Mouse (Mus musculus): Measurements from ENCODE around the gene Gm45713. TPM values are rescaled to one million over a fixed set of nuclear protein-coding genes. Genes with fewer than 3 reads are reported as not detected.

Gm45713 gene
- polyA plus RNA-seq, 1 experiment from 2014 or later = 0.13 TPM

GRCm38 (mm10) chr7:45137171-45138006 lies 1.4 kb upstream of the Gm45713 start:
- Histone ChIP-seq H3K4me3 (no peak overlapping the region), H3K4me1 (peaks cover 6% of the 10 kb centered on the region; the same call in 1 of the 2 replicates), H3K4me2 (no peak overlapping the region), H3K36me3 (ENCODE audit: poor library complexity, severe bottlenecking) (peaks cover 10% of the 10 kb centered on the region; the same call in 1 of the 2 replicates), H3K27ac (no peak overlapping the region), H3K9ac (no peak overlapping the region), H3K27me3 (peaks cover 23% of the 10 kb centered on the region), H3K9me3 (replicated peaks) (no peaks in the 10 kb centered on the region)
- ATAC-seq = no peak
- WGBS = 82% methylated on average over 12 of the region's 12 CpGs

DNA sequence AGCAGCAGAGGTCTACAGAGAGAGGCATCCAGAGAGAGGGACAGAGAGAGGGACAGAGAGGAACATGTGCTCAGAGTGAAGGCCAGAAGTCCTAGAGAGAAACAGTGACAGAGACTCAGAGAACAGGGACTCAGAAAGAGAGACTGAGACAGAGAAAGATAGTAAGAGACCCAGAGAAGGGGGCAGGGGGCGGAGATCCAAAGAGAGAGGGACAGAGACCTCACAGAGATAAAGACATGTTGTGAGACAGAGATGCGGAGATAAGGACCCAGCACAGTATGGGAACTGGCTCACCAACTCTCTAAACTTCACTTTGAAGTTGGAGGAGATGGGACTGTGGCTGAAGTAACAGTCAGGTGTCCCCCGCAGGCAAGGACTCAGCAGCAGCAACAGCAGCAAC lies 661 bp downstream of the Gm45713 start:
- Histone ChIP-seq H3K9me3 (replicated peaks) (no peaks in the 10 kb centered on the region), H3K27me3 (peaks cover 23% of the 10 kb centered on the region), H3K9ac (peak overlapping the region; percentile 59; the same call in 1 of the 2 replicates), H3K36me3 (ENCODE audit: poor library complexity, severe bottlenecking) (no peaks in the 10 kb centered on the region), H3K4me2 (peak overlapping the region; percentile 67; the same call in 1 of the 2 replicates), H3K27ac (no peak overlapping the region), H3K4me1 (peaks cover 6% of the 10 kb centered on the region; the same call in 1 of the 2 replicates), H3K4me3 (no peak overlapping the region; the same call in 1 of the 2 replicates)
- ATAC-seq = 0 out of 2 replicates have a peak, but pooled peaks have one; percentile 6
- WGBS = 69% methylated on average over 3 of the region's 3 CpGs

GRCm38 (mm10) chr7:45134544-45135026 lies 1.4 kb downstream of the Gm45713 start:
- Histone ChIP-seq H3K27me3 (peaks cover 23% of the 10 kb centered on the region), H3K4me3 (no peak overlapping the region), H3K27ac (no peak overlapping the region), H3K9me3 (replicated peaks) (no peaks in the 10 kb centered on the region), H3K36me3 (ENCODE audit: poor library complexity, severe bottlenecking) (no peaks in the 10 kb centered on the region), H3K9ac (no peak overlapping the region), H3K4me1 (peaks cover 10% of the 10 kb centered on the region), H3K4me2 (no peak overlapping the region)
- WGBS = 10% methylated on average over 12 of the region's 12 CpGs
- ATAC-seq = no peak

GRCm38 (mm10) chr7:45133446-45134159 lies 2.4 kb downstream of the Gm45713 start:
- no peaks in the 10 kb centered on the region for H3K36me3 ChIP-seq (ENCODE audit: poor library complexity, severe bottlenecking)
- H3K4me2 ChIP-seq = no peak overlapping the region
- no peak for ATAC-seq
- peaks cover 14% of the 10 kb centered on the region for H3K4me1 ChIP-seq
- no peaks in the 10 kb centered on the region for H3K9me3 ChIP-seq (replicated peaks)
- no peak overlapping the region for H3K4me3 ChIP-seq
- H3K27ac ChIP-seq = no peak overlapping the region
- H3K9ac ChIP-seq = no peak overlapping the region
- peaks cover 23% of the 10 kb centered on the region for H3K27me3 ChIP-seq
- WGBS = 77% methylated on average over 8 of the region's 8 CpGs

- Histone ChIP-seq H3K9me3 (replicated peaks) (no peaks in the 10 kb centered on the region), H3K27ac (no peak overlapping the region), H3K4me1 (peaks cover 24% of the 10 kb centered on the region), H3K4me3 (no peak overlapping the region), H3K4me2 (no peak overlapping the region), H3K9ac (0 out of 2 replicates have a peak overlapping the region, but pooled peaks have one; percentile 8), H3K27me3 (peaks cover 18% of the 10 kb centered on the region), H3K36me3 (ENCODE audit: poor library complexity, severe bottlenecking) (peaks cover 6% of the 10 kb centered on the region)
- no peak for ATAC-seq
- WGBS = 82% methylated on average over 11 of the region's 11 CpGs
Observed at GRCm38 (mm10) chr7:45131850-45132249, 4.2 kb downstream of the Gm45713 start.

DNA sequence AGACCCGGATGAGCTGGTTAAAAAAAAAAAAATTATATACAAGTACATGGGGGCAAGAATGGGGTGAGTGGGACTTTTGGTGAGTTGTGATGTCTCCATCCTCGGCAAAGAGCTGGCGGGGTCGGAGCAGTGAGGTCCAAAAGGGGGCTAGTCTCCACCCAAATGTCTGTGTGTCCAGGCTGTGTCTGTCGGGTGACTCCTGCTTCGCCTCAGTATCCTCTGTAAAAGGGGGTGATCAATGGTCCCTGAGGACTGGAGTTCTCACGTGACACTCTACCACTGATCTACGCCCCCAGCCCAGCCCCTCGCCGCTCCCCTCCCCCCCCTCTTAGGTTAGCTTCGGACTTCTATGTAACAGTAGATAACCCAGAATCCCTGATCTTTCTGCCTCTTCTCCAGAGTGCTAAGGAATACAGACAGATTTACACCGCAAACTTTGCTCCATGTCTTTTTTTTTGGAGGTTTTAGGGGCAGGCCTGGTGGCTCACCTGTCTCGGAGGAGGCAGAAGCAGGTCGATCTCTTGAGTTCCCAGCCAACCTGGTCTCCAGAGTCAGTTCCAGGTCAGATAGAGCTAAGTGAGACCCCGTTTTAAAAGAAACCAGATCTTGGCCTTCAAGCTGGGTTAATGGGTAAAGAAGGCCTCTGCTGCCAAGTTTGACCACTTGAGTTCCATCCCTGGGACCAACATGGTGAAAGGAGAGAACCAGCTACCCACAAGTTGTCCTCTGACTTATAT lies 6.1 kb downstream of the Gm45713 start:
- H3K27me3 ChIP-seq = peaks cover 7% of the 10 kb centered on the region
- H3K4me2 ChIP-seq = peak overlapping the region; percentile 64
- peak overlapping the region; percentile 82 for H3K4me3 ChIP-seq
- no peak for ATAC-seq
- H3K9me3 ChIP-seq (replicated peaks) = no peaks in the 10 kb centered on the region
- peaks cover 25% of the 10 kb centered on the region for H3K36me3 ChIP-seq (ENCODE audit: poor library complexity, severe bottlenecking)
- H3K27ac ChIP-seq = peak overlapping the region; percentile 93
- H3K4me1 ChIP-seq = peaks cover 33% of the 10 kb centered on the region
- H3K9ac ChIP-seq = peak overlapping the region; percentile 77
- 64% methylated on average over 15 of the region's 15 CpGs for WGBS

DNA sequence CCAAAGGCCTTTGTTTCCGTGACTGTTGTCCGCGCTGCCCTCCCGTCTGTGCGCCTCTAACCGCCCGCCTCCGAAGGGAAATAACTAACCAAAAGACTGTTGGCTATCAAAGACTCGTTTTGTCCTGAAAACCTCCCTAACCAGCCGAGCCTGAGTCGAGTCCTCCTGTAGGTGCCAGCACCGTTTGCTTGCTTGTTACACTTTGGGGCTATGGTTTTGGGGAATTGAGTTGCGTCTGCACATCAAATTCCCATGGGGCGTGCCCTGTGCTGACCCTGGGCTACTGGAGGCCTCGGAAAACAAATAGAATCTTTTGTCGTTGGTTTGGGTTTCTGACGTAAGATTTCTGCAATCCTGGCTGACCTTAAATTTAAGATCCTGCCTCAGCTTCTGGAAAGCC lies 6.7 kb downstream of the Gm45713 start:
- Histone ChIP-seq H3K9me3 (replicated peaks) (no peaks in the 10 kb centered on the region), H3K27ac (peak overlapping the region; percentile 93), H3K4me2 (peak overlapping the region; percentile 64), H3K4me1 (peaks cover 37% of the 10 kb centered on the region), H3K27me3 (peaks cover under 1% of the 10 kb centered on the region; the same call in 1 of the 2 replicates), H3K4me3 (peak overlapping the region; percentile 82), H3K9ac (peak overlapping the region; percentile 77), H3K36me3 (ENCODE audit: poor library complexity, severe bottlenecking) (peaks cover 26% of the 10 kb centered on the region)
- no peak for ATAC-seq
- WGBS = 1% methylated on average over 17 of the region's 17 CpGs

DNA sequence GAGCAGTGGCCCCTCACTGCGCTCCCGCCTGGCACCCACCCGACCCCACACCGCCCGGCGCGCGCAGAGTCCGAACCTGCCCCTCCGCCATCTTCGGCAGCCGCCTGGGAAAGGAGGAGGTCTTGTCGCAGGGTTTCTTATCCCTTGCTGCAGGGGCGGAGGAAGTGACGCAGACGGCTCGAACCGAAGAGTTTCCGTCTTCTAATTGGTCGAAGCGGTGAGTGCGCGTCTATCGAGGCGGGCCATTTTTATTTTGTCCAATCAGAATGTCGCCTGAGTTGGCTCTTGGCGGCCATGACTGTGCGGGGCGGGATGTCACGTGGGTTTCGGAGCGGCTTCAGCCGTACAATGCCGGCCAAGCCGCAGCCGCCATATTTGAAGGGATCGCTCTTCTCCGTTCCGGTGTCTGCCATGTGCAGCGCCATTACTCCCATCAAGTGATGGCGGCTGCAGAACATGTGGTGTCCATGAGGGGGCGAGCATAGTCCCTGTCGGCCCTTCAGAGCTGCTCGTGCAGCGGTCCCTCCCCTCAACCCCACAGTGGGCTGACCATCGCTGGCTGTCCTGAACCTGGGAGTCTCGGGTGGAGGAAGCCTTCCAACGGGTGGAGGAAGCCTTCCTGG lies 7.3 kb downstream of the Gm45713 start, which contains the start of gene Rpl13a:
Gene Rpl13a, minus strand, starts transcription at position 138 of the 623 bp plus-strand sequence.
- peak within 1 kb of the TSS; percentile 98 for H3K9ac ChIP-seq
- peak within 1 kb of the TSS; percentile 82 for H3K4me3 ChIP-seq
- H3K27ac ChIP-seq = peak within 1 kb of the TSS; percentile 93
- peak; percentile 94 for ATAC-seq
- no peaks in the 10 kb centered on the region for H3K9me3 ChIP-seq (replicated peaks)
- H3K36me3 ChIP-seq (ENCODE audit: poor library complexity, severe bottlenecking) = peaks cover 26% of the 10 kb centered on the region
- H3K4me1 ChIP-seq = peaks cover 37% of the 10 kb centered on the region
- H3K27me3 ChIP-seq = no peaks in the 10 kb centered on the region
- under 1% methylated on average over 48 of the region's 48 CpGs for WGBS
- H3K4me2 ChIP-seq = peak within 1 kb of the TSS; percentile 90

- Histone ChIP-seq H3K36me3 (ENCODE audit: poor library complexity, severe bottlenecking) (peaks cover 31% of the 10 kb centered on the region), H3K9me3 (replicated peaks) (no peaks in the 10 kb centered on the region), H3K4me2 (peak overlapping the region; percentile 90), H3K27ac (peak overlapping the region; percentile 89), H3K4me3 (peak overlapping the region; percentile 82), H3K27me3 (no peaks in the 10 kb centered on the region), H3K4me1 (peaks cover 44% of the 10 kb centered on the region), H3K9ac (peak overlapping the region; percentile 98)
- ATAC-seq = no peak
- WGBS = 0% methylated on average over 6 of the region's 6 CpGs
Observed at GRCm38 (mm10) chr7:45127700-45128224, 8.3 kb downstream of the Gm45713 start.

GRCm38 (mm10) chr7:45126844-45127699 lies 9.0 kb downstream of the Gm45713 start:
- Histone ChIP-seq H3K36me3 (ENCODE audit: poor library complexity, severe bottlenecking) (peaks cover 38% of the 10 kb centered on the region), H3K27me3 (no peaks in the 10 kb centered on the region), H3K4me2 (peak overlapping the region; percentile 90), H3K27ac (peak overlapping the region; percentile 89), H3K9ac (peak overlapping the region; percentile 98), H3K9me3 (replicated peaks) (no peaks in the 10 kb centered on the region), H3K4me1 (peaks cover 51% of the 10 kb centered on the region), H3K4me3 (peak overlapping the region; percentile 82)
- no peak for ATAC-seq
- WGBS = 51% methylated on average over 21 of the region's 21 CpGs

Data from forebrain, embryonic 13.5 days (tissue).